Mouse (Mus musculus) B cell, adult 2 months (primary cell): ENCODE measurements around the gene Prss16.

Experiments used
- DNase-seq, 2 experiments: peaks; one replicate each; pipeline ENCODE4 v3.0.0; 2022

Gene Prss16

GRCm38 (mm10) chr13:22035267-22036148 is 26.0 kb upstream of the Prss16 start, which contains the start of the genes Hist1h2ah and Hist1h2bk:
TSS of gene Hist1h2ah (minus strand) at chr13:22035568.
TSS of gene Hist1h2bk (plus strand) at chr13:22035870.
- DNase-seq = peak; percentile 80 to 82

GRCm38 (mm10) chr13:22034443-22035266 is 25.1 kb upstream of the Prss16 start:
- DNase-seq = peak in 1 of 2 experiments; percentile 24

- no peak for DNase-seq
These were observed 24.4 kb upstream of the Prss16 start for GRCm38 (mm10) chr13:22033741-22034442.

DNA sequence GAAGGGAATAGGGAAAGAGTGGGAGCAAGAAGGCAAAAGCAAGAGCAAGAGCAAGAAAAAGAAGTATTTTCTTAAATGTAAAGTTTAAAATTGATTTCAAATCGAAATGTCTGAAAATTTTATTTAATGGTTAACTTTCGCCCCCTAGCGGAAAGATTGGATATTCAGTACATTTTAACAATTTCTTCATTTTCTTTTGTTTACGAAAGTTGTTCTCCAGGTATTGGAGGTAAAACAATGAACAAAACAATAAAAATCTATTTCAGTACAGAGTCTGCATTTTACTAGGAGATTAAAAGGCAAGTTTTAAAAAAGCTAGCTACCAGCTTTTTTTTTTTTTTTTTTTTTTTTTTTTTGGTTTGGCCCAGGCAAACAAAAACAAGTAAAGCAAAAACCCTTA is 21.0 kb upstream of the Prss16 start:
- DNase-seq = peak; percentile 37 to 51

- DNase-seq = peak in 1 of 2 experiments; percentile 40
These were observed 20.4 kb upstream of the Prss16 start for GRCm38 (mm10) chr13:22029928-22030327.

- DNase-seq = peak; percentile 96 to 98
These were observed 19.3 kb upstream of the Prss16 start for GRCm38 (mm10) chr13:22028673-22029460.

DNA sequence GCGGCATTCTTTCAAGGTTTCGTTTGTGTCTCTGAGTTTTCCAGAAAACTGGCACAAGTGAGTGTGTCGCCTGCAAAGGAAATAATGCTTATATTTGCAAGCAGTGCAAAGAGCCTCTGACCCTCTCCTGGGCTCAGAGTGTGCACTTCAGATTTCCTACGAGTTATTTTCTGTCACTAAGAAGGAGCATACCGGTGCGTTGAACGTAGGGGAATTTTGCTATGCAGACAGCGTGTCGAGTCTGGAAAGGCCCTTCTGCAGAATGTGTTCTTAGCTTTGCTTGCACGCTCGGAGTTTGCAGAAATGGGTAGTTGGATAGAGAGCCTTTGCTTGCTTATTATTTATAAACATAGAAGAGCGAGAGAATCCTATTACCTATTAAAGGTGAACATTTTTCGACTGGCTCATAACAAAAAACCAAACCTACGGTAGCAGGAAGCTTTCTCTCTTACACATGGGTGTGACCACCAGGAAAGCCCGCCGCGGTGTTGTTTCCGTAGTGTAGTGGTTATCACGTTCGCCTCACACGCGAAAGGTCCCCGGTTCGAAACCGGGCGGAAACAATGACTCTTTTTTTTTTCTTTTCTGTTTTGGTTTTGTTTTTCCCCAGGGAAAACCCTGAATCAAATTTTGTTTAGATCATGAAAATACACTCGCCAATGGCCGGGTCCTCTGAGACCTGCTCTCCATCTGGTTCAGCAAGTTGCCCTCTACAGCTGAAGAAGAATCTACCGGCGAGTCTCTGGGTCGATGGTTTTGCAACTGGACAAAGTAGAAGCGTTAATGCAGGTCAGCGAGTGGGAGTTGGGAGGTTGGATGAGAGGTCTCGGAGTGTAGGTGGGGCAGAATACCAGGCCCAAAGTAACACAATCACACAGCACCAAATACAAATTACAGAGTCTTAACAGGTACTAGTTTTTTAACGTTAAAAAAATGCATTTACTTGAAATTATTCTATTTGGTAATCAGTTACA is 16.8 kb upstream of the Prss16 start:
- DNase-seq = peak; percentile 92

DNA sequence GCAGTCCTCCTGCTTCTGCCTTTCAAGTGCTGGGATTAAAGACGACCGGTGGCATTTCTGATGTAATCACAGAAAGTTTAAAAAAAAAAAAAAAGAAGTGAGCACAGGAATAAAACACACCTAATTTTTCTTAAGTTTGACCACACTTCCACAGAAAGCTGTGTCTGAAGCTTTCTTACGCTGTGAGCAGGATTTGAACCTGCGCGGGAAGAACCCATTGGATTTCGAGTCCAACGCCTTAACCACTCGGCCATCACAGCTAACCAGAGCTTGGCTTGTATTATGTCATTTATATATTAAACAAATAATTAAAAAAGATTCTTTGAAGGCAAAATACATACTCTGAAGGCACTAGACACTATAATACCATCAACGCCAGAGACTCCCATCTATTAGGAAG is 12.7 kb upstream of the Prss16 start:
- DNase-seq = peak; percentile 84 to 86

- DNase-seq = no peak
These were observed 12.0 kb upstream of the Prss16 start for GRCm38 (mm10) chr13:22021581-22021980.

GRCm38 (mm10) chr13:22020901-22021339 is 11.4 kb upstream of the Prss16 start:
- DNase-seq = peak; percentile 80 to 81

DNA sequence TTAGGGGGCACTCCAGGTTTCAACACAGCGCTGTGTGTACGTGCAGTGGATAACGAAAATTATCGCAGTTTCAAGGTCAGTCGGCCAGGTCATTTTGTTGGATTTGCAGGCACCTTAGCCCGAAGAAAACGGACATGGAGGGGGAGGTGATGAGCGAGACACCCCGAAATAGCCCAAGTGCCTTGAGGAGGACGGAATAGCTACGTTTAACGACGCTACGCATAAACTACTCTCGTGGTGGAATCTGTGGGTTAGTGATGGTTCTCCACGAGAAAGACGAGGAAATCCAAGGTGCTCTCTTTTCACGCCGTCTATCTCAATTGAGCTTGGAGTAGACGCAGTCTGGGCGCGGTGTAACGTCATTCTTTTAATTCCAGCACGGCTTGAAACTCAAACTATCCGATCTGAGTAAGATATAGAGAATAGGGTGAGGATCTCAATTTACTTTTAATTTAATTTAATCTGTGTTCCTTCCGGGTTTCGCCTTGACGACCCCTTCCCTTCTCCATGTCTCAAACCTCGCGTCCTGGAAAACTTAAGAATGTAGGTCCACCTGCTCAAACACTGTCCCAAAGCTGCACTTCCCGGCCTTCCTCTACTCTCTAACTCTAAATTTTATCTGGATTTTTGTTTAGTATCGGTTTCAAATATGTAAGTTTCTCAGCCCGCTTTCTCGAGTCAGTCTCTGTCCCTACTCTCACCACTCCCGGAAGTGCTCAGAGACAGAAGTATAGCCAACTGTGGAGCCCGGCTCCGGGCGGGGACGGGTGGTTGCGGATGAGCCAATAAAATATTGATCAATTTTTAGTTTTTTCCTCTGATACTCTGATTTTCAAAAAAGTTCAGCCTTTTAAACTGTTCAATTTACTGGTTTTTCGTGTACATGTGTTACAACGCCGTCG is 10.6 kb upstream of the Prss16 start:
- DNase-seq = peak; percentile 72 to 75

DNA sequence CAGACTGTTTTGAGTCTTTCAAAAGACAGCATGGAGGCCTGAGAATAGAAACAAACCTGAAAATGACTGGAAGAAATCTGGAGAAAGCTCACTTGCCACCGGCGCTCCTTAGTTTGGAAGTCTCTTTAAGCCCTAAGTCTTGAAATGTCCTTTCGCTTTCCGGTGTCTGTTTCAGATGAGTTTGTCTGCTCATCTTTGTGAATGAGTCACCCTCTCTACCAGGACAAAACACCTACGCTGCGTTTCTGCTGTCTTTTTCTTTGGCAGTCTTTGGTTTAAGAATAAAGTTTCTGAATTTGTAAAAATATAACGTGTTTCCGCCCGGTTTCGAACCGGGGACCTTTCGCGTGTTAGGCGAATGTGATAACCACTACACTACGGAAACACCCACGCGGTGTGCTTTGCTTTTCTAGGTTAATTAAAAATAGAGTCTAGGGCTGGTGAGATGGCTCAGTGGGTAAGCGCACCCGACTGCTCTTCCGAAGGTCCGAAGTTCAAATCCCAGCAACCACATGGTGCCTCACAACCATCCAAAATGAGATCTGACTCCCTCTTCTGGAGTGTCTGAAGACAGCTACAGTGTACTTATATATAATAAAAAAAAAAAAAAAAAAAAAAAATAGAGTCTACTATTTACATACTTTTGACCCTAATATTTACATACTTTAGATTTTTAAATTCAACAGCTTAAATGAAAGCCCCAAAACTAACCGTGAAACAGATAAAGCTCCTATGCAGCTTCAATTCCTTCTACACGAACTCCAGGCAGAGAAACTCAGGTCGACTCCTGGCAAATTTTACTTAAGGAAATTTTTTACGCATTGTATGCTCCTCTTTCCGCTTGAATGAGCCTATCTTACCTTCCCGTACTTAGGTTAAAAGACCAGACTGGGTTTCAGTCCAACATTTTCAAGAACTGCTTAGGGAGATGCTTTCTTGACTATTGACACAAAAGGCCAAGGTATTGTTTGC is 6.2 kb upstream of the Prss16 start:
- DNase-seq = peak; percentile 93 to 95

DNA sequence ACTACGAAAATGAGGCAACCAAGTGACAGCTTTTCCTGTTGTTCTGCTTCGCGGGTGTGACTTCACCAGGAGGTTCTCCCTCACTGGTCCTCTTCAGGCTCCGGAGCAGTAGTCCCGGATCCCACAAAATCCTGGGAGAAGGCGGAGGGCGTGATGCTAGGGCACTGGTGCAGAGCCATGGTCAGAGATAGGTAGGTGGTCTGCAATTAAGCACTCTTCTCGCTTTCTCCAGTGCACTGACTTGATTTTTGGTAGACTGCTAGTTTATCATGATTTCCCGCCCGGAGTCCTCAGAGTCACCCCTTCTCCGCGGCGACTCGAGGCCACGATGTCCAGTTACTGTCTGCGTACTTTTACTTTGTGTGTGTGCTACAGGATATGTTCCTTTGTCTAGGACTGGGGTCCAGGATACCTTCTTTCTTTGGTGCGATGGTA is 4.9 kb upstream of the Prss16 start:
- DNase-seq = peak in 1 of 2 experiments; percentile 47

GRCm38 (mm10) chr13:22013716-22014115 is 4.2 kb upstream of the Prss16 start:
- peak; percentile 34 to 39 for DNase-seq

GRCm38 (mm10) chr13:22008707-22009106 is 835 bp downstream of the Prss16 start:
- DNase-seq = no peak

DNA sequence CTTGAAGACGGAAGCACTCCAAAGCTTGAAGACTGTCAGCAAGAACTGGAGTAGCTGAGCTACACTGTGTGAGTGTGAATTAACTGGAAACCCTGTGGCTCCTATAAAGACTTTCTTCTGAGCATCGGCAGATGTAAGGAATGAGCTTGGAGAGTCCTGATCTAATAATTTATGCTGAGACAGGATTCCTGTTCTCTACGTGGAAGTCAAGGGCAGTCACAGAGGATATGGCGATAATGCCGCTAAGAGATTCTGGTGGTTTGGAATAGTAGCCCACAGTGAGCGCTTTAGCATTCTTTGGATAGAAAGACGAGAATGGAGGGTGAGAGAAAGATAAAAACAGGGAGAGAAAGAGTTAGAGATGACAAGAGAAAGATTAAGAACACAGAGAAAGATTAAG is 1.7 kb downstream of the Prss16 start:
- DNase-seq = no peak

GRCm38 (mm10) chr13:22007121-22007510 is 2.4 kb downstream of the Prss16 start:
- no peak for DNase-seq
